Mouse (Mus musculus): ENCODE measurements around the gene Dynlrb2.

Dynlrb2 gene

GRCm38 (mm10) chr8:116504477-116505120 is at the start of gene Dynlrb2:
Gene Dynlrb2, plus strand, starts transcription at chr8:116504974.
- peak; percentile 96 for DNase-seq

- no peak for DNase-seq
Measured at GRCm38 (mm10) chr8:116458569-116458968, 46.2 kb upstream of the Dynlrb2 start.

- no peak for DNase-seq
Measured at GRCm38 (mm10) chr8:116461472-116461871, 43.3 kb upstream of the Dynlrb2 start.

- no peak for DNase-seq
Measured at GRCm38 (mm10) chr8:116466586-116466985, 38.2 kb upstream of the Dynlrb2 start.

GRCm38 (mm10) chr8:116467027-116467426 is 37.7 kb upstream of the Dynlrb2 start:
- no peak for DNase-seq

- no peak for DNase-seq
Measured at GRCm38 (mm10) chr8:116477941-116478340, 26.8 kb upstream of the Dynlrb2 start.

- DNase-seq = no peak
Measured at GRCm38 (mm10) chr8:116478681-116479080, 26.1 kb upstream of the Dynlrb2 start.

GRCm38 (mm10) chr8:116480894-116481293 is 23.9 kb upstream of the Dynlrb2 start:
- DNase-seq = peak; percentile 54

GRCm38 (mm10) chr8:116482738-116483137 is 22.0 kb upstream of the Dynlrb2 start:
- no peak for DNase-seq

GRCm38 (mm10) chr8:116484087-116484486 is 20.7 kb upstream of the Dynlrb2 start:
- DNase-seq = no peak

- DNase-seq = no peak
Measured at GRCm38 (mm10) chr8:116488546-116488945, 16.2 kb upstream of the Dynlrb2 start.

GRCm38 (mm10) chr8:116500057-116500809 is 4.5 kb upstream of the Dynlrb2 start:
- DNase-seq = no peak

- DNase-seq = no peak
Measured at GRCm38 (mm10) chr8:116508721-116509120, 3.9 kb downstream of the Dynlrb2 start.

GRCm38 (mm10) chr8:116509247-116509646 is 4.5 kb downstream of the Dynlrb2 start:
- DNase-seq = no peak

GRCm38 (mm10) chr8:116519676-116520075 is 14.9 kb downstream of the Dynlrb2 start:
- DNase-seq = no peak

GRCm38 (mm10) chr8:116521208-116521607 is 16.4 kb downstream of the Dynlrb2 start:
- DNase-seq = no peak

GRCm38 (mm10) chr8:116521641-116522040 is 16.9 kb downstream of the Dynlrb2 start:
- no peak for DNase-seq

- DNase-seq = no peak
Measured at GRCm38 (mm10) chr8:116522104-116522767, 17.5 kb downstream of the Dynlrb2 start.

- no peak for DNase-seq
Measured at GRCm38 (mm10) chr8:116524915-116525314, 20.1 kb downstream of the Dynlrb2 start.

- no peak for DNase-seq
Measured at GRCm38 (mm10) chr8:116528736-116529135, 24.0 kb downstream of the Dynlrb2 start.

- DNase-seq = no peak
Measured at GRCm38 (mm10) chr8:116533081-116533480, 28.3 kb downstream of the Dynlrb2 start.

GRCm38 (mm10) chr8:116536786-116537185 is 32.0 kb downstream of the Dynlrb2 start:
- no peak for DNase-seq

GRCm38 (mm10) chr8:116538763-116539162 is 34.0 kb downstream of the Dynlrb2 start:
- no peak for DNase-seq

- no peak for DNase-seq
Measured at GRCm38 (mm10) chr8:116540136-116540535, 35.4 kb downstream of the Dynlrb2 start.

Data from right cerebral cortex, postnatal 4 days (tissue).